Mouse (Mus musculus): ENCODE measurements around the gene Eps8l1. TPM values are rescaled to one million over a fixed set of nuclear protein-coding genes. Genes with fewer than 3 reads are reported as not detected.

Gene Eps8l1
- total RNA-seq, 2 experiments from 2014 or later = 3.2 to 3.5 TPM

DNA sequence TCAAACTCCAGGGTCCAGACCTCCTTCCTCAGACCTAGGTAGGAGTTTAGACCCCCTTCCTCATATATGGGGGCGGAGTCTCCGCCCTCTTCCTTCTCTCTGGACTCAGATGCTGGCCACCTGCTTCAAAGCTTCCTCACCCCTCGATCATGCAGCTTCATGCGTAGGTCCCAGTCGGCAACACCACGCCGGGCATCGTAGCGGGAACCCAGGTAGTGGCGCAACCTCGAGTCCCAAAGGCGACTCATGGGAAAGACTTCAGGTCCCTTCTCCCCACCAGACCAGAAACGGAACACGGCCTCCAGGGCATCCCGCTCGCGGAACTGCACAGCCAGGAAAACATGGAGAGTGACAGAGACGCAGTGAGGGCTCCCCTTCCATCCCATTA lies 66.8 kb downstream of the Eps8l1 start:
- no peak for DNase-seq
- intact Hi-C loops (cut with DNase I) = loop anchor here (10.0 kb wide), 1 partner anchor 232 kb away; no protein-coding TSS in a partner anchor

Small RNA genes within 50 kb of the gene (microRNA-seq; reads per million reads assigned to microRNA genes)
- 0 reads per million in 2 experiments for gene Gm24605

Other genes with a start within 250 kb of the Eps8l1 start
- gene Lilra5, start 222.9 kb upstream of the Eps8l1 start, total RNA-seq (2021) = under 1 TPM in 1 of 2 experiments, not detected in 1; 0.19 TPM
- gene Ncr1, start 123.0 kb upstream of the Eps8l1 start, total RNA-seq (2021) = not detected
- gene Gp6, start 62.9 kb upstream of the Eps8l1 start, total RNA-seq (2021) = under 1 TPM in 1 of 2 experiments, not detected in 1; 0.22 TPM
- gene Rdh13, start 15.0 kb upstream of the Eps8l1 start, total RNA-seq (2021) = 10 to 100 TPM; 32.8 to 34.1 TPM
- 10 to 100 TPM; 74.8 to 97.1 TPM for gene Ppp1r12c, start 41.0 kb downstream of the Eps8l1 start, total RNA-seq (2021)
- gene Tnnt1, start 55.7 kb downstream of the Eps8l1 start, total RNA-seq (2021) = 10 to 100 TPM; 36.1 to 38.1 TPM
- gene Tnni3, start 63.6 kb downstream of the Eps8l1 start, total RNA-seq (2021) = 1,000 to 10,000 TPM; 6,124 to 6,345 TPM
- under 1 TPM; 0.81 to 0.87 TPM for gene Dnaaf3, start 71.8 kb downstream of the Eps8l1 start, total RNA-seq (2021)
- gene Syt5, start 86.9 kb downstream of the Eps8l1 start, total RNA-seq (2021) = 1 to 10 TPM; 1.7 to 2.4 TPM
- not detected for gene Ptprh, start 143.4 kb downstream of the Eps8l1 start, total RNA-seq (2021)
- 1 to 10 TPM; 6.2 to 6.6 TPM for gene Tmem86b, start 170.7 kb downstream of the Eps8l1 start, total RNA-seq (2021)
- gene Ppp6r1, start 198.3 kb downstream of the Eps8l1 start, total RNA-seq (2021) = 10 to 100 TPM; 77.3 to 80.7 TPM
- 10 to 100 TPM; 45.0 to 46.7 TPM for gene Hspbp1, start 224.4 kb downstream of the Eps8l1 start, total RNA-seq (2021)
- gene Brsk1, start 229.9 kb downstream of the Eps8l1 start, total RNA-seq (2021) = 1 to 10 TPM; 2.5 to 3.8 TPM

Measured in heart, postnatal 10 days (tissue).